Mouse (Mus musculus): ENCODE data around the gene Cyp2s1. TPM values are rescaled to one million over a fixed set of nuclear protein-coding genes. Genes with fewer than 3 reads are reported as not detected.

Cyp2s1 gene
- polyA plus RNA-seq, 1 experiment from 2014 or later, result 3.2 TPM

GRCm38 (mm10) chr7:25780753-25781152 is 36.0 kb downstream of the Cyp2s1 start:
- WGBS, result 15% methylated on average over 4 of the region's 4 CpGs
- no peaks in the 10 kb centered on the region for H3K36me3 ChIP-seq (ENCODE audit: control insufficient read depth, insufficient read depth, low read length)
- ATAC-seq, result no peak
- H3K27me3 ChIP-seq (ENCODE audit: control insufficient read depth, insufficient read depth, low read depth, low read length), result no peaks in the 10 kb centered on the region
- H3K4me1 ChIP-seq (ENCODE audit: control insufficient read depth, insufficient read depth, low read length), result peaks cover 7% of the 10 kb centered on the region; the same call in 1 of the 2 replicates
- H3K4me2 ChIP-seq (ENCODE audit: low read length), result no peak overlapping the region
- no peak overlapping the region for H3K9ac ChIP-seq (ENCODE audit: low read depth, low read length)
- H3K9me3 ChIP-seq (replicated peaks; ENCODE audit: control insufficient read depth, low read length, poor library complexity, severe bottlenecking), result no peaks in the 10 kb centered on the region
- H3K4me3 ChIP-seq (ENCODE audit: low read depth, low read length), result no peak overlapping the region
- no peak overlapping the region for H3K27ac ChIP-seq (ENCODE audit: low read length)

GRCm38 (mm10) chr7:25780021-25780420 is 36.7 kb downstream of the Cyp2s1 start:
- no peak overlapping the region for H3K4me2 ChIP-seq (ENCODE audit: low read length)
- peaks cover 7% of the 10 kb centered on the region; the same call in 1 of the 2 replicates for H3K4me1 ChIP-seq (ENCODE audit: control insufficient read depth, insufficient read depth, low read length)
- H3K9ac ChIP-seq (ENCODE audit: low read depth, low read length), result no peak overlapping the region
- no peaks in the 10 kb centered on the region for H3K36me3 ChIP-seq (ENCODE audit: control insufficient read depth, insufficient read depth, low read length)
- no peaks in the 10 kb centered on the region for H3K27me3 ChIP-seq (ENCODE audit: control insufficient read depth, insufficient read depth, low read depth, low read length)
- no peaks in the 10 kb centered on the region for H3K9me3 ChIP-seq (replicated peaks; ENCODE audit: control insufficient read depth, low read length, poor library complexity, severe bottlenecking)
- WGBS, result 92% methylated on average over 5 of the region's 5 CpGs
- no peak overlapping the region for H3K4me3 ChIP-seq (ENCODE audit: low read depth, low read length)
- no peak for ATAC-seq
- no peak overlapping the region for H3K27ac ChIP-seq (ENCODE audit: low read length)

GRCm38 (mm10) chr7:25768229-25768628 is 48.5 kb downstream of the Cyp2s1 start:
- WGBS, result 89% methylated on average over 5 of the region's 5 CpGs
- no peak overlapping the region for H3K27ac ChIP-seq (ENCODE audit: low read length)
- ATAC-seq, result no peak
- no peaks in the 10 kb centered on the region for H3K36me3 ChIP-seq (ENCODE audit: control insufficient read depth, insufficient read depth, low read length)
- no peaks in the 10 kb centered on the region for H3K9me3 ChIP-seq (replicated peaks; ENCODE audit: control insufficient read depth, low read length, poor library complexity, severe bottlenecking)
- H3K4me2 ChIP-seq (ENCODE audit: low read length), result no peak overlapping the region
- no peaks in the 10 kb centered on the region for H3K4me1 ChIP-seq (ENCODE audit: control insufficient read depth, insufficient read depth, low read length)
- no peak overlapping the region for H3K9ac ChIP-seq (ENCODE audit: low read depth, low read length)
- H3K4me3 ChIP-seq (ENCODE audit: low read depth, low read length), result no peak overlapping the region
- H3K27me3 ChIP-seq (ENCODE audit: control insufficient read depth, insufficient read depth, low read depth, low read length), result no peaks in the 10 kb centered on the region

- no peaks in the 10 kb centered on the region for H3K4me1 ChIP-seq (ENCODE audit: control insufficient read depth, insufficient read depth, low read length)
- WGBS, result 89% methylated on average over 6 of the region's 6 CpGs
- H3K4me3 ChIP-seq (ENCODE audit: low read depth, low read length), result no peak overlapping the region
Measured at GRCm38 (mm10) chr7:25766108-25766507, 50.6 kb downstream of the Cyp2s1 start.

GRCm38 (mm10) chr7:25764221-25764620 is 52.5 kb downstream of the Cyp2s1 start:
- no peaks in the 10 kb centered on the region for H3K9me3 ChIP-seq (replicated peaks; ENCODE audit: control insufficient read depth, low read length, poor library complexity, severe bottlenecking)
- H3K27ac ChIP-seq (ENCODE audit: low read length), result no peak overlapping the region
- H3K36me3 ChIP-seq (ENCODE audit: control insufficient read depth, insufficient read depth, low read length), result no peaks in the 10 kb centered on the region
- no peak overlapping the region for H3K9ac ChIP-seq (ENCODE audit: low read depth, low read length)
- no peaks in the 10 kb centered on the region for H3K4me1 ChIP-seq (ENCODE audit: control insufficient read depth, insufficient read depth, low read length)
- H3K4me3 ChIP-seq (ENCODE audit: low read depth, low read length), result no peak overlapping the region
- H3K27me3 ChIP-seq (ENCODE audit: control insufficient read depth, insufficient read depth, low read depth, low read length), result no peaks in the 10 kb centered on the region
- ATAC-seq, result no peak
- 75% methylated on average over 5 of the region's 5 CpGs for WGBS
- no peak overlapping the region for H3K4me2 ChIP-seq (ENCODE audit: low read length)

More at GRCm38 (mm10) chr7:25766108-25766507, 50.6 kb downstream of the Cyp2s1 start:
- no peak for ATAC-seq
- Histone ChIP-seq H3K36me3 (ENCODE audit: control insufficient read depth, insufficient read depth, low read length) (no peaks in the 10 kb centered on the region), H3K9me3 (replicated peaks; ENCODE audit: control insufficient read depth, low read length, poor library complexity, severe bottlenecking) (no peaks in the 10 kb centered on the region), H3K4me2 (ENCODE audit: low read length) (no peak overlapping the region), H3K27me3 (ENCODE audit: control insufficient read depth, insufficient read depth, low read depth, low read length) (no peaks in the 10 kb centered on the region), H3K27ac (ENCODE audit: low read length) (no peak overlapping the region), H3K9ac (ENCODE audit: low read depth, low read length) (no peak overlapping the region)

GRCm38 (mm10) chr7:25763678-25764077 is 53.0 kb downstream of the Cyp2s1 start:
- Histone ChIP-seq H3K27me3 (ENCODE audit: control insufficient read depth, insufficient read depth, low read depth, low read length) (no peaks in the 10 kb centered on the region), H3K4me1 (ENCODE audit: control insufficient read depth, insufficient read depth, low read length) (no peaks in the 10 kb centered on the region), H3K27ac (ENCODE audit: low read length) (no peak overlapping the region), H3K9ac (ENCODE audit: low read depth, low read length) (no peak overlapping the region), H3K4me2 (ENCODE audit: low read length) (no peak overlapping the region), H3K36me3 (ENCODE audit: control insufficient read depth, insufficient read depth, low read length) (no peaks in the 10 kb centered on the region), H3K9me3 (replicated peaks; ENCODE audit: control insufficient read depth, low read length, poor library complexity, severe bottlenecking) (no peaks in the 10 kb centered on the region), H3K4me3 (ENCODE audit: low read depth, low read length) (no peak overlapping the region)
- no peak for ATAC-seq
- WGBS, result 78% methylated on average over 11 of the region's 11 CpGs

- no peak overlapping the region for H3K9ac ChIP-seq (ENCODE audit: low read depth, low read length)
- H3K27me3 ChIP-seq (ENCODE audit: control insufficient read depth, insufficient read depth, low read depth, low read length), result no peaks in the 10 kb centered on the region
- no peak overlapping the region for H3K4me2 ChIP-seq (ENCODE audit: low read length)
- H3K4me3 ChIP-seq (ENCODE audit: low read depth, low read length), result no peak overlapping the region
- H3K27ac ChIP-seq (ENCODE audit: low read length), result no peak overlapping the region
- H3K36me3 ChIP-seq (ENCODE audit: control insufficient read depth, insufficient read depth, low read length), result no peaks in the 10 kb centered on the region
- ATAC-seq, result no peak
- no peaks in the 10 kb centered on the region for H3K9me3 ChIP-seq (replicated peaks; ENCODE audit: control insufficient read depth, low read length, poor library complexity, severe bottlenecking)
- no peaks in the 10 kb centered on the region for H3K4me1 ChIP-seq (ENCODE audit: control insufficient read depth, insufficient read depth, low read length)
- 73% methylated on average over 10 of the region's 10 CpGs for WGBS
Measured at GRCm38 (mm10) chr7:25761354-25761753, 55.4 kb downstream of the Cyp2s1 start.

GRCm38 (mm10) chr7:25756011-25756410 is 60.7 kb downstream of the Cyp2s1 start:
- peak overlapping the region; percentile 97 for H3K27ac ChIP-seq (ENCODE audit: low read length)
- H3K27me3 ChIP-seq (ENCODE audit: control insufficient read depth, insufficient read depth, low read depth, low read length), result no peaks in the 10 kb centered on the region
- peak overlapping the region; percentile 66 for H3K9ac ChIP-seq (ENCODE audit: low read depth, low read length)
- no peaks in the 10 kb centered on the region for H3K36me3 ChIP-seq (ENCODE audit: control insufficient read depth, insufficient read depth, low read length)
- H3K9me3 ChIP-seq (replicated peaks; ENCODE audit: control insufficient read depth, low read length, poor library complexity, severe bottlenecking), result no peaks in the 10 kb centered on the region
- peak overlapping the region; percentile 85 for H3K4me3 ChIP-seq (ENCODE audit: low read depth, low read length)
- H3K4me2 ChIP-seq (ENCODE audit: low read length), result peak overlapping the region; percentile 92
- ATAC-seq, result peak; percentile 38
- 0% methylated on average over 18 of the region's 18 CpGs for WGBS
- H3K4me1 ChIP-seq (ENCODE audit: control insufficient read depth, insufficient read depth, low read length), result peaks cover 20% of the 10 kb centered on the region

- Histone ChIP-seq H3K27ac (ENCODE audit: low read length) (peak overlapping the region; percentile 97), H3K4me1 (ENCODE audit: control insufficient read depth, insufficient read depth, low read length) (peaks cover 20% of the 10 kb centered on the region), H3K9me3 (replicated peaks; ENCODE audit: control insufficient read depth, low read length, poor library complexity, severe bottlenecking) (no peaks in the 10 kb centered on the region), H3K4me2 (ENCODE audit: low read length) (peak overlapping the region; percentile 92), H3K27me3 (ENCODE audit: control insufficient read depth, insufficient read depth, low read depth, low read length) (no peaks in the 10 kb centered on the region), H3K9ac (ENCODE audit: low read depth, low read length) (peak overlapping the region; percentile 66), H3K36me3 (ENCODE audit: control insufficient read depth, insufficient read depth, low read length) (0 out of 2 replicates have a peak, but pooled peaks cover 2% of the 10 kb centered on the region), H3K4me3 (ENCODE audit: low read depth, low read length) (peak overlapping the region; percentile 85)
- under 1% methylated on average over 15 of the region's 15 CpGs for WGBS
- ATAC-seq, result peak; percentile 72
Measured at GRCm38 (mm10) chr7:25755468-25755833, 61.3 kb downstream of the Cyp2s1 start.

All from midbrain, embryonic 16.5 days (tissue).